Mouse (Mus musculus) spleen, postnatal 0 days (tissue): Measurements from ENCODE around the gene Olfr895. TPM values are rescaled to one million over a fixed set of nuclear protein-coding genes. Genes with fewer than 3 reads are reported as not detected.

Source experiments
- polyA plus RNA-seq: library from polyadenylated mRNA; unstranded; fragments of >200 nt; fragmentation: Nextera tagmentation; extraction: Ambion mirVana; gene quantifications from 2 replicates; pipeline ENCODE4 v1.2.1, GENCODE M21; 2015

The Olfr895 gene
- polyA plus RNA-seq: not detected in 2 replicates

GRCm38 (mm10) chr9:38267551-38267950 lies at the start of gene Olfr895:
Olfr895 (plus strand) TSS chr9:38267851.

DNA sequence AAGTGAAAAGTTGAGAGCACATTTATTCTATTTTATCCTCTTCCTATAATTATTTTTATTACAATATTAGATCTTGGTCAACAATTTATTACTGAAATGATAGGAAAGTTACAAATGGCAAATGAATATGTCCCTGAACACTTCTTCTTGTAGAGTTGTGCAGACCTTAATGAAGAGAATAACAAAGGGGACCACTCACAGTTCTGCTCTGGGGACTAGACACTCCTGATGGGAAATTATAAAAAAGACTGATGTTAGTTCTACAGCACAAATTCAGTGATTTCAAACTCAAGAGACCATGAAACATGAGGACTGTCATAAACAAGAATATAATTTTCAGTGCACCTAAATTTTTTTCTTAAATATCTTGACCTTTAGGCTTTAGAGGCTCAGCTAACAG lies 15.2 kb upstream of the Olfr895 start, which contains the start of gene Olfr143:
Gene Olfr143 (plus strand): TSS at position 301 of the 400 bp plus-strand sequence.

DNA sequence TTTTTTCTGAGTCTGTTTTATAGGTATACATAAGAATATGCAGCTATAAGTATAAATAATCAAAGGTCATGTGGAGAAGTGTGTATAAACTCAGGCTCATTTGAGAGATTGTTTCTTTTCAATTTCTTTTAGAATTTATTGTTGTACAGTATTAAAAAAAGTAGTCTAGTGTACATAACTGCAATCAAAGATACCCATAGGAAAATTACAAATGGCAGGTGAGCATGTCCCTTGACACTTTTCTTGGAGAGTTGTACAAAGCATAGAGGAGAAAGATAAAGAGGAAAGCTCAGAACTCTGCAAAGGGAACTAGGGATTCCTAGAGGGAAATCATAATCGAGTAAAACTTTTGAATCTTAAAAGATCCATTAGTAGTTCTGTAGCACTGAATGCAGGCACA lies 23.2 kb downstream of the Olfr895 start, which contains the start of gene Olfr896-ps1:
Gene Olfr896-ps1 (plus strand): TSS at position 301 of the 400 bp plus-strand sequence.

Other genes with a start within 250 kb of the Olfr895 start
- gene Olfr883, start 242.0 kb upstream of the Olfr895 start, polyA plus RNA-seq: not detected in 2 replicates
- not detected in 2 replicates for gene Olfr884, start 221.3 kb upstream of the Olfr895 start, polyA plus RNA-seq
- not detected in 2 replicates for gene Olfr885, start 206.5 kb upstream of the Olfr895 start, polyA plus RNA-seq
- not detected in 2 replicates for gene Olfr887, start 183.8 kb upstream of the Olfr895 start, polyA plus RNA-seq
- not detected in 2 replicates for gene Olfr888, start 159.7 kb upstream of the Olfr895 start, polyA plus RNA-seq
- gene Olfr889, start 152.7 kb upstream of the Olfr895 start, polyA plus RNA-seq: 0.13 and 0.18 TPM in 2 replicates
- gene Olfr890, start 125.3 kb upstream of the Olfr895 start, polyA plus RNA-seq: not detected in 2 replicates
- gene Olfr891, start 87.0 kb upstream of the Olfr895 start, polyA plus RNA-seq: not detected in 2 replicates
- gene Olfr893, start 59.5 kb upstream of the Olfr895 start, polyA plus RNA-seq: not detected in 2 replicates
- not detected in 2 replicates for gene Olfr894, start 49.8 kb upstream of the Olfr895 start, polyA plus RNA-seq
- gene Olfr143, start 15.1 kb upstream of the Olfr895 start, polyA plus RNA-seq: not detected in 2 replicates
- not detected in 2 replicates for gene Olfr896-ps1, start 23.3 kb downstream of the Olfr895 start, polyA plus RNA-seq
- gene Olfr25, start 61.2 kb downstream of the Olfr895 start, polyA plus RNA-seq: not detected in 2 replicates
- gene Olfr898, start 80.6 kb downstream of the Olfr895 start, polyA plus RNA-seq: not detected in 2 replicates
- not detected in 2 replicates for gene Olfr250, start 99.0 kb downstream of the Olfr895 start, polyA plus RNA-seq
- not detected in 2 replicates for gene Olfr251, start 109.2 kb downstream of the Olfr895 start, polyA plus RNA-seq
- gene Olfr147, start 133.8 kb downstream of the Olfr895 start, polyA plus RNA-seq: not detected in 2 replicates
- gene Olfr901, start 161.6 kb downstream of the Olfr895 start, polyA plus RNA-seq: not detected in 2 replicates
- gene Olfr902, start 179.8 kb downstream of the Olfr895 start, polyA plus RNA-seq: not detected in 2 replicates
- not detected in 2 replicates for gene Olfr904, start 195.3 kb downstream of the Olfr895 start, polyA plus RNA-seq
- not detected in 2 replicates for gene Olfr905, start 203.3 kb downstream of the Olfr895 start, polyA plus RNA-seq
- not detected in 2 replicates for gene Olfr906, start 219.2 kb downstream of the Olfr895 start, polyA plus RNA-seq
- gene Olfr907, start 227.9 kb downstream of the Olfr895 start, polyA plus RNA-seq: not detected in 2 replicates